Mouse (Mus musculus) fibroblast of lung, adult 2 months (primary cell): ENCODE data around the gene Mfng.

Experiments
- DNase-seq: peaks from one replicate; pipeline ENCODE4 v3.0.0-alpha.2; 2011; ENCODE audit warnings: low read depth

Mfng gene

DNA sequence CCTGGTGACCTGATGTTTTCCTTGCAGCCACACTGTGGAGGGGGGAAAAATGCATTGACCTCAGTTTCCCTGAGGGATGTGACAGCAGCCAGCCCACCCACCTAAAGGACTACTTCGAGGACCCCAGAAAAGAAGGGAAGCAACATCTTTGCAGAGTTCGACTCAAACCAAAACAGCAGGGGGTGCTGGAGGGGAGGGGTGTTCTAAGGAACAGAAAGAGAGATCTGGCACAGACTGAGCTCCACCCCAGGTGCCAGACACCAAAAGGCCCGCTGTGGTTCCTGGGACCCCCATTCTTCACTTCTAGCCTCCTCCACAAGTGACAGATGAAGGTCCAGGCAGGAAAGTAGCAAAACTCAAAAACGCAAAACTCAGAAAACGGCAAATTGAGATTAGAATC, 57.4 kb downstream of the Mfng start:
- DNase-seq, result no peak

DNA sequence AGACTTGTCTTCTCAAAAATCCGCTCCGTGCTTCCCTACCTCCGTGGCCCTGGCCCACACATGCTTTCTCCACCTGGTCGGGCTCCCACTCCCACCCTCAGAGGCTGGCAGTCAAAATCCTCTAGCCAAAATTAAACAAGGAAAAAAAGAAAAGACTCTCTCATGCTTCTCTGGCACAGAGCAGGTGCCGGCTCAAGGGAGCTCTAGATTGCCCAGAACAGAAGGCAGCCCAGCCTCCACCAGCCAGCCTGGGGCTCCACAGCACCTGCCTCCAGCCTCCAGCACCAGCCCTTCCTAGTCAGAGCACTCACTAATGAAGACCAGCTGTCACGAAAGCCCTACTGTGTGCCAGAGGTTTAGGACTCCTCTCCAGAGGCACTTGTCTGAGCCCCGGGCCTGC, 59.5 kb downstream of the Mfng start:
- DNase-seq, result no peak

DNA sequence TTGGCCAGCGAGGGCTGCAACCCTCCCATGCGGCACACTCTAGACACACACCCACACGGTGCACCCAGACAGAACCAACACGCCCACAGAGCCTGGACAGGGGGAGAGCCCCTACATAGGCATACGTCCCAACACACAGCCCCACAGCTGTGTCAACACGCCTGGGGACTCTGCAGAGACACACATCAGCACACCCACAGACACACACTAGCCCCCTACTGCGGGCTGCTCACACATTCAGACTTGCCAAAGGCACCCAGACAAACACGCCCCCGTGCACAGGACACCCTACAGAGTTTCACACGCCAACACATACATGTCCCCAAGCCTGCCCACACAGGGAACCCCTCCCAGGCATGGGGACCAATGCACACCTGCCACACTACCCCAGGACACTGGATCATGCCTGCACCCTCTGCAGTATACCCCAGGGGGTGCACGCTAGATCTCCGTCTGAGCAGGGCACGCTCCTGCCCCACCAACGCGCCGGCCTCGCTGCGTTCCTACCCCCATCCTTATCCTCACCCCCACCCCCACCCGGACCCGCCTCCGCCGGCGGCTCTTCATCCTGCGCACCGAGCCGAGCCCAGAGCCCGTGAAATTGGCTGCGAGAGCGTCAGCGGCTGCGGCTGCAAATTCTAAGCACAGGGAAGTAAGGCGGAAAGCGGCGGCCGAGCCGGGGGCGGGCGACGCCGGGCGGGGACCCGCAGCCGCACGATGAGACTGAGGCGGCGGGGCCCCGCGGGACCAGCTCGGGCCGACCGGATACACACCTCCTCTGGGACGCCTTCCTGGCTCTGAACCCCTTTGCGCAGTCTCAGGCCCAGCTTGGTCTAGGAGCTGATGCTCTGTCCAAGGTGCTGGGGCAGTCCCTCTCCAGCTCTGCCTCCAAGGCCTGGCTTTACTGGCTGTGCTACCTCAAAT, 60.7 kb downstream of the Mfng start:
- no peak for DNase-seq

DNA sequence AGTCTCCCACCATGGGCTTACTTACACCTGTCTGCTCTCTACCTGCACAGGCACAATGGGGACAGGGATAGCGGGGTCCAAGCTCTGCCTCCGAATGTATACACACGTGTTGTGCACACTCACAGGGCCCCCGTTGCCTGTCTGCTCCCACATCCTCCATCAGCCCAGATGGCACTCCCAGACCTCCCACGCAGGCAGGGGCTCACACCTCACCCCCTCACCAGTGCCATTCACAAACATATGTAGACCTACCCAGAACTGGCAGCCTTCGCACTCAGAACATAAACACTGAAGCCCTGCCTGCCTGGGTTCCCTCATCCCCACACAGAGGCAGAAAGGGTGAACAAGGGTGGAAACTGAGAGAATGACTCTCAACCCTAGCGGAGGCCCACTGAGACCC, 61.3 kb downstream of the Mfng start:
- no peak for DNase-seq

DNA sequence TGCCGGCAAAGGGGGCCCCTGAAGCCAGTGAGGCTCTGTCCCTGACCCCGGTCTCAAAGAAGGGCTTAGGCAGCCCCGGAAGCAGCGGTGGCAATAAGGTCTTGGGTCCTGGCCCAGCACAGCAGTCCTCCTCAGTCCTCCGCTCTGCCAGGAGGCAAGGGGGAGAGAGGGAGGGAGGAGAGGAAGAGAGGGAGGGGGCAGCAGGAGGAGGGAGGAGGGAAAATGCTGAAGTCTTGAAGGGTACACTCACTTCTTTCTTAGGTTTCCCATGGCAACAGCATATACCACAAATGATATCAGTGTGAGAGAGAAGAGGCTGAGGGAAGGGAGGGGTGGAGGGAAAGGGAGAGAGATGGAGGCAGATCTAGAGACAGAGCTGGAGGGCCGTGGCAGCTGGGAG, 62.6 kb downstream of the Mfng start:
- DNase-seq, result no peak

DNA sequence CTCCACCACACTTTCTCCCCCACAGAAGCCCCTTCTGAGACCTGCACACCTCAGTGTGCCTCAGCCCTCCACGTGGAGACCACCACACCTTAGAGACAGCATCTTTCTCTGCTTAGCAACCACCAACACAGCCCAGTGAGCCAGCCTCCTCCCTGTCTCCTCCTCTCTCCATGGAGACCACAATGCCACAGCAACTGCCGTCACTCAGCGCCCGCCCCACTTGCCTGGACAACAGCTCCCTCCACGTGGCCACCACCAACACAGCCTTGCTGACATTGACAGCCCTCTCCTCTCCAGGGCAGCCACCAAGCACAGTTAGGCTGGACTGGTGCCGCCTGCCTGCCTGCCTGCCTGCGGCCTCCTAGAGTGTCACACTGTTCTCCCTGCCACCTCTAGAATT, 63.5 kb downstream of the Mfng start:
- DNase-seq, result no peak

DNA sequence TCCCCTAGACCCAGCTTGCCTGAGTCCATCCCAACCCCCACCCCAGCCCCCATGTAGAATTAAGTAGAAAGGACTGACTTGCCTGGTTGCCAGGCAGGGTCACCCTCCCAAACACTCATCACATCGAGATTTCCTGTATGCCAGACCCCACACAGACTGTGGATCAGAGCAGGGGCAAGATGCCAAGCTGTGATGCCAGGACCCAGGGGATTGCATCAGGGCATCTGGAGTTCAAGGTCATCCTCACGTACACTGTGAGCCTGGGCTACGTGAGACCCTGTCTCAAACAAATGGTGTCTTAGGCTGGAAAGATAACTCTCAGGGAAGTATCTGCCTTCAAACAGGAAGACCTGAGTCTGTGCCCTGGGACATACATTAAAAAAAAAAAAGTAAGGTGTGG, 66.6 kb downstream of the Mfng start:
- DNase-seq, result no peak
